Mouse (Mus musculus) CH12F3 (cell line): ENCODE data around the gene Disc1.

Source experiments
- in situ Hi-C: fragments of 300-500 bp; cut with MboI; formaldehyde crosslinking; loops from 2 replicates; pipeline ENCODE4 v1.14.3; 2020; ENCODE audit warnings: low sequenced_read_pairs

Disc1 gene

GRCm38 (mm10) chr8:125116616-125117015, 62.6 kb downstream of the Disc1 start:
- in situ Hi-C loops, result no loop called here

GRCm38 (mm10) chr8:125126482-125126881, 72.5 kb downstream of the Disc1 start:
- in situ Hi-C loops, result no loop called here

- in situ Hi-C loops, result no loop called here
Measured at GRCm38 (mm10) chr8:125127621-125128020, 73.6 kb downstream of the Disc1 start.

- in situ Hi-C loops, result no loop called here
Measured at GRCm38 (mm10) chr8:125128305-125128704, 74.3 kb downstream of the Disc1 start.

- in situ Hi-C loops, result no loop called here
Measured at GRCm38 (mm10) chr8:125130835-125131234, 76.8 kb downstream of the Disc1 start.

- in situ Hi-C loops, result no loop called here
Measured at GRCm38 (mm10) chr8:125131265-125131664, 77.3 kb downstream of the Disc1 start.

GRCm38 (mm10) chr8:125133685-125134114, 79.7 kb downstream of the Disc1 start:
- in situ Hi-C loops, result no loop called here

GRCm38 (mm10) chr8:125134876-125135275, 80.9 kb downstream of the Disc1 start:
- in situ Hi-C loops, result no loop called here

- in situ Hi-C loops, result no loop called here
Measured at GRCm38 (mm10) chr8:125139689-125140150, 85.7 kb downstream of the Disc1 start.

GRCm38 (mm10) chr8:125140965-125141364, 87.0 kb downstream of the Disc1 start:
- in situ Hi-C loops, result no loop called here

GRCm38 (mm10) chr8:125156863-125157640, 103.1 kb downstream of the Disc1 start:
- in situ Hi-C loops, result no loop called here

GRCm38 (mm10) chr8:125157641-125158005, 103.6 kb downstream of the Disc1 start:
- in situ Hi-C loops, result no loop called here

GRCm38 (mm10) chr8:125159387-125159786, 105.4 kb downstream of the Disc1 start:
- in situ Hi-C loops, result no loop called here

- in situ Hi-C loops, result no loop called here
Measured at GRCm38 (mm10) chr8:125163491-125163890, 109.5 kb downstream of the Disc1 start.

- in situ Hi-C loops, result no loop called here
Measured at GRCm38 (mm10) chr8:125163906-125164305, 109.9 kb downstream of the Disc1 start.

GRCm38 (mm10) chr8:125165505-125166446, 111.8 kb downstream of the Disc1 start:
- in situ Hi-C loops, result no loop called here

- in situ Hi-C loops, result no loop called here
Measured at GRCm38 (mm10) chr8:125166545-125166944, 112.5 kb downstream of the Disc1 start.

- in situ Hi-C loops, result no loop called here
Measured at GRCm38 (mm10) chr8:125166988-125167387, 113.0 kb downstream of the Disc1 start.

- in situ Hi-C loops, result no loop called here
Measured at GRCm38 (mm10) chr8:125169628-125170027, 115.6 kb downstream of the Disc1 start.

- in situ Hi-C loops, result no loop called here
Measured at GRCm38 (mm10) chr8:125171531-125171930, 117.5 kb downstream of the Disc1 start.

- in situ Hi-C loops, result no loop called here
Measured at GRCm38 (mm10) chr8:125174237-125174636, 120.2 kb downstream of the Disc1 start.

GRCm38 (mm10) chr8:125174851-125175250, 120.9 kb downstream of the Disc1 start:
- in situ Hi-C loops, result loop anchor here (25.0 kb wide), 1 partner anchor 412 kb away; no protein-coding TSS in a partner anchor
